Mouse (Mus musculus) lung, embryonic 14.5 days (tissue): ENCODE measurements around the gene Cdk19. TPM values are rescaled to one million over a fixed set of nuclear protein-coding genes. Genes with fewer than 3 reads are reported as not detected.

Experiments
- ATAC-seq: fragments of 200-750 bp; cut with Nextera tagmentation; 2 replicates; pipeline ENCODE4 v1.8.0; 2017; ENCODE audit warnings: mild to moderate bottlenecking, moderate TSS enrichment, moderate library complexity; ENCODE audit not compliant: insufficient read depth
- DNase-seq: peaks from one replicate; pipeline ENCODE4 v3.0.0-alpha.2; 2015
- H3K27ac ChIP-seq: fragments of 300-500 bp; sonication (generic); 2 replicates; pipeline ENCODE4 v1.5.1; 2014; ENCODE audit warnings: low read depth, mild to moderate bottlenecking, moderate library complexity
- H3K27me3 ChIP-seq: fragments of 300-500 bp; sonication (generic); 2 replicates; pipeline ENCODE4 v1.6.1; 2014; ENCODE audit warnings: low read length, control low read depth; ENCODE audit not compliant: insufficient read depth
- H3K36me3 ChIP-seq: fragments of 300-500 bp; sonication (generic); 2 replicates; pipeline ENCODE4 v1.6.1; 2014; ENCODE audit warnings: control low read depth; ENCODE audit not compliant: insufficient read depth
- H3K4me1 ChIP-seq: fragments of 300-500 bp; sonication (generic); 2 replicates; pipeline ENCODE4 v1.6.1; 2014; ENCODE audit warnings: antibody characterized with exemption, control low read depth; ENCODE audit not compliant: insufficient read depth
- H3K4me2 ChIP-seq: fragments of 300-500 bp; sonication (generic); 2 replicates; pipeline ENCODE4 v1.6.1; 2014; ENCODE audit warnings: mild to moderate bottlenecking
- H3K4me3 ChIP-seq: fragments of 300-500 bp; sonication (generic); 2 replicates; pipeline ENCODE4 v1.5.1; 2014; ENCODE audit warnings: low read depth, low read length
- H3K9ac ChIP-seq: fragments of 300-500 bp; sonication (generic); 2 replicates; pipeline ENCODE4 v1.6.1; 2014
- H3K9me3 ChIP-seq: fragments of 300-500 bp; sonication (generic); 2 replicates; pipeline ENCODE4 v1.6.1; 2016; ENCODE audit warnings: low read depth, low read length, control low read depth
- CTCF ChIP-seq: IDR thresholded peaks from 2 replicates; pipeline ENCODE4 v1.5.1; 2016; ENCODE audit warnings: antibody characterized with exemption, low read depth
- whole genome bisulfite sequencing: fragments of 180-500 bp; shearing (Covaris S2); extraction: QIAGEN DNeasy Blood & Tissue Kit; methylation state at CpG from one replicate; pipeline ENCODE4 v1.1.7; 2014; 5-methylcytosine and 5-hydroxymethylcytosine counted together
- polyA plus RNA-seq: library from polyadenylated mRNA; unstranded; fragments of >200 nt; fragmentation: Nextera tagmentation; extraction: Ambion mirVana; gene quantifications from 2 replicates; pipeline ENCODE4 v1.2.1, GENCODE M21; 2014

The Cdk19 gene
- polyA plus RNA-seq, 1 experiment from 2014 or later, result 10.6 TPM

GRCm38 (mm10) chr10:40373749-40374148 lies 34.4 kb downstream of the Cdk19 start:
- H3K9ac ChIP-seq, result no peak overlapping the region
- H3K4me2 ChIP-seq, result no peak overlapping the region
- H3K27me3 ChIP-seq, result no peaks in the 10 kb centered on the region
- no peak for TF ChIP-seq CTCF
- ATAC-seq (no peak), DNase-seq (no peak)
- H3K9me3 ChIP-seq, result no peaks in the 10 kb centered on the region
- no peak overlapping the region for H3K4me3 ChIP-seq
- no peaks in the 10 kb centered on the region for H3K4me1 ChIP-seq
- H3K36me3 ChIP-seq, result no peaks in the 10 kb centered on the region
- H3K27ac ChIP-seq, result no peak overlapping the region
- 89% methylated on average over 5 of the region's 5 CpGs for WGBS

GRCm38 (mm10) chr10:40374828-40375227 lies 35.5 kb downstream of the Cdk19 start:
- WGBS, result 82% methylated on average over 7 of the region's 7 CpGs
- Histone ChIP-seq H3K9me3 (no peaks in the 10 kb centered on the region), H3K4me2 (no peak overlapping the region), H3K27me3 (no peaks in the 10 kb centered on the region), H3K9ac (no peak overlapping the region), H3K4me1 (0 out of 2 replicates have a peak, but pooled peaks cover 2% of the 10 kb centered on the region), H3K36me3 (no peaks in the 10 kb centered on the region), H3K4me3 (no peak overlapping the region), H3K27ac (no peak overlapping the region)
- TF ChIP-seq CTCF, result no peak
- ATAC-seq (no peak), DNase-seq (no peak)

- no peak for DNase-seq
- Histone ChIP-seq H3K27ac (no peak overlapping the region), H3K9me3 (no peaks in the 10 kb centered on the region), H3K36me3 (no peaks in the 10 kb centered on the region), H3K4me1 (0 out of 2 replicates have a peak, but pooled peaks cover 5% of the 10 kb centered on the region), H3K4me2 (no peak overlapping the region), H3K27me3 (no peaks in the 10 kb centered on the region), H3K4me3 (no peak overlapping the region), H3K9ac (no peak overlapping the region)
- WGBS, result 85% methylated on average over 3 of the region's 3 CpGs
- TF ChIP-seq CTCF, result no peak
- ATAC-seq, result no peak
These were observed 36.9 kb downstream of the Cdk19 start for GRCm38 (mm10) chr10:40376286-40376685.

- Histone ChIP-seq H3K4me3 (no peak overlapping the region), H3K36me3 (no peaks in the 10 kb centered on the region), H3K4me2 (no peak overlapping the region), H3K4me1 (0 out of 2 replicates have a peak, but pooled peaks cover 7% of the 10 kb centered on the region), H3K27ac (no peak overlapping the region), H3K27me3 (no peaks in the 10 kb centered on the region), H3K9ac (no peak overlapping the region), H3K9me3 (no peaks in the 10 kb centered on the region)
- peak; percentile 63 for DNase-seq
- 44% methylated on average over 4 of the region's 4 CpGs for WGBS
- no peak for TF ChIP-seq CTCF
- no peak for ATAC-seq
These were observed 38.9 kb downstream of the Cdk19 start for GRCm38 (mm10) chr10:40378284-40378683.

GRCm38 (mm10) chr10:40379682-40380081 lies 40.3 kb downstream of the Cdk19 start:
- Histone ChIP-seq H3K4me1 (0 out of 2 replicates have a peak, but pooled peaks cover 7% of the 10 kb centered on the region), H3K4me3 (no peak overlapping the region), H3K27me3 (no peaks in the 10 kb centered on the region), H3K36me3 (no peaks in the 10 kb centered on the region), H3K4me2 (no peak overlapping the region), H3K27ac (no peak overlapping the region), H3K9me3 (no peaks in the 10 kb centered on the region), H3K9ac (no peak overlapping the region)
- ATAC-seq (no peak), DNase-seq (no peak)
- WGBS, result 32% methylated on average over 1 of the region's 1 CpGs
- TF ChIP-seq CTCF, result no peak

- no peak overlapping the region for H3K4me2 ChIP-seq
- no peak overlapping the region for H3K27ac ChIP-seq
- H3K27me3 ChIP-seq, result no peaks in the 10 kb centered on the region
- H3K36me3 ChIP-seq, result no peaks in the 10 kb centered on the region
- H3K4me3 ChIP-seq, result no peak overlapping the region
- H3K9me3 ChIP-seq, result no peaks in the 10 kb centered on the region
- DNase-seq (no peak), ATAC-seq (no peak)
- H3K4me1 ChIP-seq, result 0 out of 2 replicates have a peak, but pooled peaks cover 3% of the 10 kb centered on the region
- WGBS, result 92% methylated on average over 3 of the region's 3 CpGs
- H3K9ac ChIP-seq, result no peak overlapping the region
- TF ChIP-seq CTCF, result no peak
These were observed 46.0 kb downstream of the Cdk19 start for GRCm38 (mm10) chr10:40385397-40385796.

GRCm38 (mm10) chr10:40386126-40386525 lies 46.8 kb downstream of the Cdk19 start:
- no peak for ATAC-seq
- no peaks in the 10 kb centered on the region for H3K9me3 ChIP-seq
- TF ChIP-seq CTCF, result no peak
- 0 out of 2 replicates have a peak, but pooled peaks cover 3% of the 10 kb centered on the region for H3K4me1 ChIP-seq
- DNase-seq, result no peak
- H3K27me3 ChIP-seq, result no peaks in the 10 kb centered on the region
- no peak overlapping the region for H3K4me3 ChIP-seq
- H3K9ac ChIP-seq, result no peak overlapping the region
- no peak overlapping the region for H3K27ac ChIP-seq
- H3K4me2 ChIP-seq, result no peak overlapping the region
- no peaks in the 10 kb centered on the region for H3K36me3 ChIP-seq
- 84% methylated on average over 4 of the region's 4 CpGs for WGBS
